Mouse (Mus musculus) liver, embryonic 16.5 days (tissue): ENCODE results near the gene Krt87. TPM values are rescaled to one million over a fixed set of nuclear protein-coding genes. Genes with fewer than 3 reads are reported as not detected.

ENCODE experiments used
- ATAC-seq: fragments of 200-750 bp; cut with Nextera tagmentation; 2 replicates; pipeline ENCODE4 v1.8.0; 2017; ENCODE audit warnings: low read depth, mild to moderate bottlenecking, moderate number of reproducible peaks, moderate library complexity
- H3K27ac ChIP-seq: fragments of 300-500 bp; sonication (generic); 2 replicates; pipeline ENCODE4 v1.5.1; 2014; ENCODE audit warnings: mild to moderate bottlenecking, low read length
- H3K27me3 ChIP-seq: fragments of 300-500 bp; sonication (generic); 2 replicates; pipeline ENCODE4 v1.6.1; 2014; ENCODE audit warnings: low read depth, low read length, mixed read lengths; ENCODE audit not compliant: control insufficient read depth, insufficient read depth
- H3K36me3 ChIP-seq: fragments of 300-500 bp; sonication (generic); 2 replicates; pipeline ENCODE4 v1.6.1; 2014; ENCODE audit warnings: mild to moderate bottlenecking; ENCODE audit not compliant: control insufficient read depth, insufficient read depth
- H3K4me1 ChIP-seq: fragments of 300-500 bp; sonication (generic); 2 replicates; pipeline ENCODE4 v1.6.1; 2014; ENCODE audit warnings: low read depth, low read length, mixed read lengths; ENCODE audit not compliant: control insufficient read depth
- H3K4me2 ChIP-seq: fragments of 300-500 bp; sonication (generic); 2 replicates; pipeline ENCODE4 v1.6.1; 2014; ENCODE audit warnings: low read depth, low read length, mixed read lengths
- H3K4me3 ChIP-seq: fragments of 300-500 bp; sonication (generic); 2 replicates; pipeline ENCODE4 v1.5.1; 2014; ENCODE audit warnings: low read depth, mild to moderate bottlenecking, low read length
- H3K9ac ChIP-seq: fragments of 300-500 bp; sonication (generic); 2 replicates; pipeline ENCODE4 v1.6.1; 2014; ENCODE audit warnings: low read depth, low read length
- H3K9me3 ChIP-seq: fragments of 300-500 bp; sonication (generic); replicated peaks from 2 replicates; pipeline ENCODE4 v1.6.1; 2016; ENCODE audit warnings: low read length; ENCODE audit not compliant: control insufficient read depth
- WGBS: fragments of 180-500 bp; shearing (Covaris S2); extraction: QIAGEN DNeasy Blood & Tissue Kit; methylation state at CpG from one replicate; pipeline ENCODE4 v1.1.7; 2014; ENCODE audit not compliant: insufficient replicate concordance; 5-methylcytosine and 5-hydroxymethylcytosine counted together
- polyA plus RNA-seq: library from polyadenylated mRNA; unstranded; fragments of >200 nt; fragmentation: Nextera tagmentation; extraction: Ambion mirVana; gene quantifications from 2 replicates; pipeline ENCODE4 v1.2.1, GENCODE M21; 2015

The Krt87 gene
- polyA plus RNA-seq, 1 experiment from 2014 or later: not detected

DNA sequence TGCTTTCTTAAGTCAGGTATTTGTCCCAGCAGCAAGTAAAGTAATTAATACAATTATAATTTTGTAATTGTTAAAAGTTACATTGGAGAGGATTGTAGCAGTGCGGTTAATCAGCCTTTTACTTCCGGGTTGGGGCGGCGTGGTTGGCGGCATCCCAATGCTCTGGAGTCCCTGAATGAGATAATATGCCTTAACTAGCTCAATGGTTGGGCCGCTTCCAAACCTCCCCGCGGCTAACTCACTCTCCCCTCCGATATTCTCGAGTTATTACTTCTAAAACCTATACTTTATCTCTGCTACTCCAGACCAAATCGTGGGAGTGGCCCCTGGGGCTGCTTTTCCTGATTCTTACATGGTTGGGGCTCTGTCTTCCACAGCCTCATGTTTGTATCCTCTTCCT lies 8.0 kb upstream of the Krt87 start:
- ATAC-seq: no peak
- no peak overlapping the region for H3K9ac ChIP-seq
- 55% methylated on average over 11 of the region's 11 CpGs for whole genome bisulfite sequencing
- no peaks in the 10 kb centered on the region for H3K27me3 ChIP-seq
- H3K4me2 ChIP-seq: no peak overlapping the region
- H3K36me3 ChIP-seq: no peaks in the 10 kb centered on the region
- H3K4me1 ChIP-seq: no peaks in the 10 kb centered on the region
- H3K4me3 ChIP-seq: no peak overlapping the region
- no peak overlapping the region for H3K27ac ChIP-seq
- no peaks in the 10 kb centered on the region for H3K9me3 ChIP-seq

DNA sequence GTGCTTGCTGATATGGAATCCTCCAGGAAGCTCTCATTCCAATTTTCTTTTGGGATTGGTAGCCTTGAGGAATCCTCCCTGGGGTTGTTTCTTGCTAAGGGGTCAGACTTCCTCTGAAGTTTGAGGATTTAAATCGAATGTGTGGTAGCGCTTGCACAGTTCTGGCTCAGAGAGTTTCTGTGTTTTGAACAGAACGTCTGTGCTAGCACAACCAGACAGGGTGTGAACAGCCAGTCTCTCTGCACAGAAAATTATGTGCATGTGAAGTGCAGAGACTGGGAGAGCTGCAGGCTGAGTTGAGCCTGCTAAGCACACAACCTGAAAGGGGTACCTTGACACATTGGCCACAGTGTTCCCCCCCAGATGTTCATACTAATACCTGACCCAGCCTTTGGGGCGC lies 2.2 kb upstream of the Krt87 start:
- H3K36me3 ChIP-seq: no peaks in the 10 kb centered on the region
- H3K27ac ChIP-seq: no peak overlapping the region
- ATAC-seq: no peak
- peaks cover 26% of the 10 kb centered on the region for H3K27me3 ChIP-seq
- no peaks in the 10 kb centered on the region for H3K9me3 ChIP-seq
- H3K4me3 ChIP-seq: no peak overlapping the region
- 59% methylated on average over 4 of the region's 4 CpGs for WGBS
- H3K9ac ChIP-seq: no peak overlapping the region
- no peaks in the 10 kb centered on the region for H3K4me1 ChIP-seq
- no peak overlapping the region for H3K4me2 ChIP-seq

DNA sequence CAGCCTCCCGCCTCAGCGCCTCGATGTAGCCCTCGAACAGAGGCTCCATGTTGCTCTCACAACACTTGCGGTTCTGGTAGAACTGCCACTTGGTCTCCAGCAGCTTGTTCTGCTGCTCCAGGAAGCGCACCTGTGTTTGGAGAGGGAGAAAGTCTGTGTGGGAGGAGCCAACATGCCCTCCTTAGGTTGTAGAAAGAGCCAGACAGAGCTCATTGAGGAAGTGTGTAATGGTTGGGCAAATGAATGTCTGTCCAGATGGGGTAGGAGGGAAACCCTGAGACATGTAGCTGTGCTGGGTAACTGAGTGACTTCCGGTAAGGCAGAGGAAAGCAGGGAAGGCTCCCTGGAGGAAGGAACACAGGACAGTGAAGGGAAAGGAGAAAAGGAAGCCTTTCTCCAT lies 2.0 kb downstream of the Krt87 start:
- no peak overlapping the region for H3K4me3 ChIP-seq
- H3K9ac ChIP-seq: no peak overlapping the region
- no peaks in the 10 kb centered on the region for H3K4me1 ChIP-seq
- H3K27ac ChIP-seq: no peak overlapping the region
- ATAC-seq: no peak
- no peaks in the 10 kb centered on the region for H3K9me3 ChIP-seq
- no peaks in the 10 kb centered on the region for H3K36me3 ChIP-seq
- peaks cover 26% of the 10 kb centered on the region for H3K27me3 ChIP-seq
- 73% methylated on average over 7 of the region's 7 CpGs for WGBS
- no peak overlapping the region for H3K4me2 ChIP-seq

DNA sequence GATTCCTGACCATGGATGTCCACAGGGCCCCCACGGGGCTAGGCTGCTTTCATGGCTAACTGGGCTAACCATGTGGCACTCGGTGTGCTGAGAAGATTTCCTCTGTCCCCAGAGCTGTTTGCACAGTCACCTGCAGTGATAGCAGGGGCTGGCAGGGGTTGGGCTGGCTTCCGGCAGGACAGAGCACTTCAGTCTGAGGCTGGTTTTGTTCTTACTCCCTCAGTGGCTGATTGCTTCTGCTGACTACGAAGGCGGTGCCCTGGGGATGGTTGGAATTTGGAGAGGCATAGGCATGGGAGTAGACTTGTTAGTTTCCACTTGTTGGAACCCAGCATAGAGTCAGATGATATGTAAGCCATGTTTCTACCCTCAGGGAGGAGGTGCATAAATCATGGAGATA lies 13.7 kb downstream of the Krt87 start:
- Histone ChIP-seq H3K4me1 (no peaks in the 10 kb centered on the region), H3K4me3 (no peak overlapping the region), H3K9ac (no peak overlapping the region), H3K9me3 (no peaks in the 10 kb centered on the region), H3K4me2 (no peak overlapping the region), H3K36me3 (no peaks in the 10 kb centered on the region), H3K27ac (no peak overlapping the region), H3K27me3 (no peaks in the 10 kb centered on the region)
- ATAC-seq: no peak
- 18% methylated on average over 5 of the region's 5 CpGs for WGBS

DNA sequence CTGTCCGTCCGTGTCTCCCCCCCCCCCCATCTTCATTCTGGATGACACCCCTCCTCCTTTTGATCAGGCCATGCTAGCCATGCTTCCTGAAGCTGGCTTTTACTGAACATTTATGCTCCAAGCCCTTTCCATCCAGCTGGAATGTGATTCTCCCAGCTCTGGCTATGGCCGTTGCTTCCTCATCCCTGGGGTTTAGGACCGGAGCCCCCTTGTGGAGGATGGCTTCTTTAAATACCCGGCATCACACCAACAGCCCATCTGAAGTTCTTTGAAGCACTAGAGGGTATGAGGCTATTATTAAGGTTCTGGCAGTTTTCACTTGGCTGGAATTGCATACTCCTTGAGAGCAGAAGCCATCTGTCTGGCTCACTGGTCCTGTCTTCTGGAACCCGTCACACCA lies 17.7 kb downstream of the Krt87 start:
- no peak overlapping the region for H3K4me2 ChIP-seq
- H3K36me3 ChIP-seq: no peaks in the 10 kb centered on the region
- no peaks in the 10 kb centered on the region for H3K27me3 ChIP-seq
- no peaks in the 10 kb centered on the region for H3K9me3 ChIP-seq
- H3K4me1 ChIP-seq: no peaks in the 10 kb centered on the region
- 53% methylated on average over 6 of the region's 6 CpGs for WGBS
- no peak overlapping the region for H3K9ac ChIP-seq
- no peak overlapping the region for H3K4me3 ChIP-seq
- no peak for ATAC-seq
- H3K27ac ChIP-seq: no peak overlapping the region

DNA sequence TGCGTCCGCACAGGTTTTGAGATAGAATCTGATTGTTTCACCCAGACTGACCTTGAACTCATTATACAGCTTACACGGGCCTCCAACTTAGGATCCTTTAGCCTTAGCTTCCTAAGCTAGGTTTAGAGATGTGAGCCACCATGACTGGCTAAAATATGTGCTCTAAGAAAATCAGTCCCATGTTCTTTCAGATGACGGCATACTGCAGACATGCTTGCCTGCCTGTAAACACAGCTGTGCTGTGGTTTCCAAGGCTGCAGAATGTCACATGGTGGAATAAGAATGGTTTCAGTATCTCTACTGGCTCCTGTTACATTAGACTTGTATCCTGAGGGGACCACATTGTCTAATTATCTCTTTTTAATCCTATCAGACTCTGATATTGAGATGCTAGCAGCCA lies 19.7 kb downstream of the Krt87 start:
- no peaks in the 10 kb centered on the region for H3K36me3 ChIP-seq
- WGBS: 54% methylated on average over 4 of the region's 4 CpGs
- H3K4me3 ChIP-seq: no peak overlapping the region
- H3K27me3 ChIP-seq: no peaks in the 10 kb centered on the region
- no peak overlapping the region for H3K4me2 ChIP-seq
- no peaks in the 10 kb centered on the region for H3K9me3 ChIP-seq
- H3K4me1 ChIP-seq: no peaks in the 10 kb centered on the region
- H3K9ac ChIP-seq: no peak overlapping the region
- H3K27ac ChIP-seq: no peak overlapping the region
- ATAC-seq: no peak

DNA sequence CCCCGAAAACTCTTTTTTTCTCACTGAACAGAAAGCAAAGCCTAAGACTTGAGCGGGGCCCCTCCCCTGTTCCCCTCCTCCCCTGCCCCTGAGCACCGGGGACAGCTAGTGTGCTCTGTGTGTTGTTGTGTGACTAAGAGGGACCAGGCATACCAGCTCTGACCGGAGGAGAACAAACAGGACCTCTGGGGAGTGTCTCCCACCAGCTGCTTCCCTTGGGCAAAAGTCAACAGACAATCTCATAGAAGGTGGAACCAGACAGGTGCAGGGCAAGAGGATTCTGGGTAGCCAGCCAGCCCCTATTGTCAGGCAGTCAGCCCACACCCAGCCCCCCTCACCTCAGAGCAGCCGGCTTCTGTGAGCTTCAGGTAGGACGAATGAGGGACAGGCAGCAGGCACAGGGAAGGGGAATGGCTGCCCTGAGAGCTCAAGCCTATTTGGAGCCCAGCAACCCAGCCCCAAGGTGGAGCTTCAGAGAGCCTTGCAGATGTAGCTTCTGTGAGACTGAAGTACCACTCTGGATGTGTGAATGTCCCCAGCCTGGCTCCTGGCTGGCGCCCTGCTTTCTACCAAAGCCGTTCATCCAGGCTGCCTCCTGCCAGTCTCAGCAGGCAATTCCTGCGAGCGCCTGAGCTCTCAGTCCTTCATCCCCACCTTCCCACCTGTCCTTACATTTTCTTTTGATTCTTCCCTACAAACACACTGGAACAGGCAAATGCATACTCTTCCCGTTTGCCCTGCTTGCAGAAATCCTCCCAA lies 23.6 kb downstream of the Krt87 start:
- ATAC-seq: no peak
- Histone ChIP-seq H3K4me1 (no peaks in the 10 kb centered on the region), H3K9ac (no peak overlapping the region), H3K27me3 (no peaks in the 10 kb centered on the region), H3K36me3 (no peaks in the 10 kb centered on the region), H3K4me3 (no peak overlapping the region), H3K4me2 (no peak overlapping the region), H3K9me3 (no peaks in the 10 kb centered on the region), H3K27ac (no peak overlapping the region)
- WGBS: 53% methylated on average over 11 of the region's 11 CpGs

DNA sequence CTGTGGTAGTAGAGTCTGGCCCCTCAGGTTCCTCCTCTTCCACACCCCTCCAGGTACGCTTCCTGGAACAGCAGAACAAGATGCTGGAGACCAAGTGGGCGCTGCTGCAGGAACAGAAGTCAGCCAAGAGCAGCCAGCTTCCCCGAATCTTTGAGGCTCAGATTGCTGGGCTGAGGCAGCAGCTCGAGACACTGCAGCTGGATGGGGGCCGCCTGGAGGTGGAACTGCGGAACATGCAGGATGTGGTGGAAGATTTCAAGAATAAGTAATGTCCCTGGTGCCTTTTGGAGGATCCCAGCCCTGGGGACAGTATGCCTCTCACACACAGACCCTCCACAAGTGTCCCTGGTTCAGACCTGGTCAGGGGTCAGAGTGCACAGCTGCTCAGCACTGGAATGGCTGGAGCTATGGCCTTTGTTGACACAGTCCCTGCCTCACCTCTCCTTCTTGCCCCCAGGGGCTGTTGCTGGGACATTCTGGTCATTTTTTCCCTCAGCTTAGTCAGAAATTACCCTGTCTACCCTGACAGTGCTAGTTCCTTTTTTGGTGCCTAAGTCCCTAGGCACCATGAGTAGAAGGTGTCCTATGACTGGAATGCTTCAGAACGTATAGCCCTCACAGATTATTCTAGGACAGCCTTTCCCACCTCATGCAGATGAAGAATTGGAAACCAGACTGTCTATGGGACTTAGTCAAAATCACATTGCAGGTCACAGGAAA lies 24.5 kb downstream of the Krt87 start:
- WGBS: 37% methylated on average over 7 of the region's 7 CpGs
- no peak overlapping the region for H3K9ac ChIP-seq

DNA sequence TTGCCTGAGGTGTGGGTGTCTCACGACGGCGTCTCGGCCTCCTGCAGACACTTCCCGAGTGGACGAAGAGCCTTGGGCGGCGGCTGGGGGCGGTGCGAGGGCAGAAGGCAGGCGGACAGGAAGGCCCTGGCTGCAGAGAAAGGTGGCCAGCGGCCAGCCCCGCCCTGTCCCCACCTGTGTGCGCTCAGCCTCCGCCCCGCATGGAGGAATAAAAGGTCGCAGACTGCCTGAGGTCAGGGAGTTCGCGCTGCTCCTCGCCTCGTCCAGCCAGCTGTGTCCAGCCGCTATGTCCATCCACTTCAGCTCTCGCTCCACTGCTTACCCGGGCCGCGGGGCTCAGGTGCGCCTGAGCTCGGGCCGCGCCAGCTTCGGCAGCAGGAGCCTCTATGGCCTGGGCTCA lies 26.4 kb downstream of the Krt87 start:
- Histone ChIP-seq H3K4me1 (no peaks in the 10 kb centered on the region), H3K27me3 (no peaks in the 10 kb centered on the region), H3K4me2 (no peak overlapping the region), H3K27ac (no peak overlapping the region), H3K9ac (no peak overlapping the region), H3K4me3 (no peak overlapping the region), H3K36me3 (no peaks in the 10 kb centered on the region), H3K9me3 (no peaks in the 10 kb centered on the region)
- 51% methylated on average over 28 of the region's 31 CpGs for WGBS
- ATAC-seq: no peak

More for the DNA sequence above, 24.5 kb downstream of the Krt87 start:
- Histone ChIP-seq H3K4me3 (no peak overlapping the region), H3K4me1 (no peaks in the 10 kb centered on the region), H3K9me3 (no peaks in the 10 kb centered on the region), H3K4me2 (no peak overlapping the region), H3K27me3 (no peaks in the 10 kb centered on the region), H3K27ac (no peak overlapping the region), H3K36me3 (no peaks in the 10 kb centered on the region)
- no peak for ATAC-seq
